Mouse (Mus musculus): ENCODE data around the gene Ankk1. TPM values are rescaled to one million over a fixed set of nuclear protein-coding genes. Genes with fewer than 3 reads are reported as not detected.

Ankk1 gene
- polyA plus RNA-seq, 1 experiment from 2014 or later = 0.11 TPM

- WGBS = 71% methylated on average over 3 of the region's 3 CpGs
- ATAC-seq = no peak
- TF ChIP-seq EP300 (IDR thresholded peaks at IDR 0.05) (no peak), CTCF (IDR thresholded peaks at IDR 0.05) (no peak)
These were observed 15.8 kb upstream of the Ankk1 start for GRCm38 (mm10) chr9:49442621-49443020.

GRCm38 (mm10) chr9:49427478-49427877, 657 bp upstream of the Ankk1 start:
- no peaks in the 10 kb centered on the region for H3K36me3 ChIP-seq (ENCODE audit: insufficient read depth, low read length)
- no peaks in the 10 kb centered on the region for H3K27me3 ChIP-seq (replicated peaks; ENCODE audit: insufficient read depth, low read length)
- H3K4me2 ChIP-seq (replicated peaks; ENCODE audit: low read depth, low read length) = no peak overlapping the region
- DNase-seq (ENCODE audit: low spot score) (no peak), ATAC-seq (no peak)
- H3K9ac ChIP-seq (replicated peaks; ENCODE audit: low read depth) = no peak overlapping the region
- TF ChIP-seq CTCF (IDR thresholded peaks at IDR 0.05) (no peak), EP300 (IDR thresholded peaks at IDR 0.05) (no peak)
- H3K4me3 ChIP-seq (ENCODE audit: low read depth, low read length) = no peak overlapping the region
- H3K27ac ChIP-seq (ENCODE audit: low read length) = no peak overlapping the region
- H3K9me3 ChIP-seq (ENCODE audit: low read length) = no peaks in the 10 kb centered on the region
- WGBS = 54% methylated on average over 5 of the region's 5 CpGs
- H3K4me1 ChIP-seq (ENCODE audit: insufficient read depth, low read depth, low read length) = no peaks in the 10 kb centered on the region

More at GRCm38 (mm10) chr9:49442621-49443020, 15.8 kb upstream of the Ankk1 start:
- no peak for DNase-seq (ENCODE audit: low spot score)
- H3K4me2 ChIP-seq (replicated peaks; ENCODE audit: low read depth, low read length) = no peak overlapping the region
- H3K27me3 ChIP-seq (replicated peaks; ENCODE audit: insufficient read depth, low read length) = no peaks in the 10 kb centered on the region
- H3K9ac ChIP-seq (replicated peaks; ENCODE audit: low read depth) = no peak overlapping the region
- no peak overlapping the region for H3K4me3 ChIP-seq (ENCODE audit: low read depth, low read length)
- H3K9me3 ChIP-seq (ENCODE audit: low read length) = no peaks in the 10 kb centered on the region
- no peaks in the 10 kb centered on the region for H3K4me1 ChIP-seq (ENCODE audit: insufficient read depth, low read depth, low read length)
- H3K36me3 ChIP-seq (ENCODE audit: insufficient read depth, low read length) = no peaks in the 10 kb centered on the region
- no peak overlapping the region for H3K27ac ChIP-seq (ENCODE audit: low read length)

GRCm38 (mm10) chr9:49425585-49425984, 1.2 kb downstream of the Ankk1 start:
- 33% methylated on average over 1 of the region's 1 CpGs for WGBS
- H3K27ac ChIP-seq (ENCODE audit: low read length) = no peak overlapping the region
- H3K27me3 ChIP-seq (replicated peaks; ENCODE audit: insufficient read depth, low read length) = no peaks in the 10 kb centered on the region
- no peaks in the 10 kb centered on the region for H3K36me3 ChIP-seq (ENCODE audit: insufficient read depth, low read length)
- ATAC-seq (no peak), DNase-seq (ENCODE audit: low spot score) (no peak)
- TF ChIP-seq EP300 (IDR thresholded peaks at IDR 0.05) = no peak
- TF ChIP-seq CTCF (IDR thresholded peaks at IDR 0.05) = no peak
- H3K9me3 ChIP-seq (ENCODE audit: low read length) = no peaks in the 10 kb centered on the region
- H3K4me3 ChIP-seq (ENCODE audit: low read depth, low read length) = no peak overlapping the region
- no peak overlapping the region for H3K9ac ChIP-seq (replicated peaks; ENCODE audit: low read depth)
- H3K4me1 ChIP-seq (ENCODE audit: insufficient read depth, low read depth, low read length) = no peaks in the 10 kb centered on the region
- H3K4me2 ChIP-seq (replicated peaks; ENCODE audit: low read depth, low read length) = no peak overlapping the region

GRCm38 (mm10) chr9:49423866-49424265, 3.0 kb downstream of the Ankk1 start:
- TF ChIP-seq CTCF (IDR thresholded peaks at IDR 0.05) (no peak), EP300 (IDR thresholded peaks at IDR 0.05) (no peak)
- WGBS = 91% methylated on average over 5 of the region's 5 CpGs
- Histone ChIP-seq H3K27me3 (replicated peaks; ENCODE audit: insufficient read depth, low read length) (no peaks in the 10 kb centered on the region), H3K27ac (ENCODE audit: low read length) (no peak overlapping the region), H3K36me3 (ENCODE audit: insufficient read depth, low read length) (no peaks in the 10 kb centered on the region), H3K4me2 (replicated peaks; ENCODE audit: low read depth, low read length) (no peak overlapping the region), H3K9ac (replicated peaks; ENCODE audit: low read depth) (no peak overlapping the region), H3K4me1 (ENCODE audit: insufficient read depth, low read depth, low read length) (no peaks in the 10 kb centered on the region), H3K9me3 (ENCODE audit: low read length) (no peaks in the 10 kb centered on the region), H3K4me3 (ENCODE audit: low read depth, low read length) (no peak overlapping the region)
- ATAC-seq (no peak), DNase-seq (ENCODE audit: low spot score) (no peak)

GRCm38 (mm10) chr9:49410621-49411020, 16.2 kb downstream of the Ankk1 start:
- TF ChIP-seq CTCF (IDR thresholded peaks at IDR 0.05) = no peak
- TF ChIP-seq EP300 (IDR thresholded peaks at IDR 0.05) = no peak
- 59% methylated on average over 5 of the region's 5 CpGs for WGBS
- H3K4me3 ChIP-seq (ENCODE audit: low read depth, low read length) = no peak overlapping the region
- H3K27ac ChIP-seq (ENCODE audit: low read length) = no peak overlapping the region
- no peak overlapping the region for H3K4me2 ChIP-seq (replicated peaks; ENCODE audit: low read depth, low read length)
- no peaks in the 10 kb centered on the region for H3K36me3 ChIP-seq (ENCODE audit: insufficient read depth, low read length)
- no peak for ATAC-seq
- H3K9ac ChIP-seq (replicated peaks; ENCODE audit: low read depth) = no peak overlapping the region
- no peaks in the 10 kb centered on the region for H3K27me3 ChIP-seq (replicated peaks; ENCODE audit: insufficient read depth, low read length)
- H3K9me3 ChIP-seq (ENCODE audit: low read length) = no peaks in the 10 kb centered on the region
- H3K4me1 ChIP-seq (ENCODE audit: insufficient read depth, low read depth, low read length) = no peaks in the 10 kb centered on the region
- no peak for DNase-seq (ENCODE audit: low spot score)

GRCm38 (mm10) chr9:49407028-49407427, 19.8 kb downstream of the Ankk1 start:
- no peak overlapping the region for H3K4me2 ChIP-seq (replicated peaks; ENCODE audit: low read depth, low read length)
- no peaks in the 10 kb centered on the region for H3K9me3 ChIP-seq (ENCODE audit: low read length)
- no peaks in the 10 kb centered on the region for H3K27me3 ChIP-seq (replicated peaks; ENCODE audit: insufficient read depth, low read length)
- WGBS = 83% methylated on average over 5 of the region's 5 CpGs
- TF ChIP-seq CTCF (IDR thresholded peaks at IDR 0.05) (no peak), EP300 (IDR thresholded peaks at IDR 0.05) (no peak)
- no peaks in the 10 kb centered on the region for H3K4me1 ChIP-seq (ENCODE audit: insufficient read depth, low read depth, low read length)
- no peak overlapping the region for H3K9ac ChIP-seq (replicated peaks; ENCODE audit: low read depth)
- no peaks in the 10 kb centered on the region for H3K36me3 ChIP-seq (ENCODE audit: insufficient read depth, low read length)
- no peak overlapping the region for H3K4me3 ChIP-seq (ENCODE audit: low read depth, low read length)
- H3K27ac ChIP-seq (ENCODE audit: low read length) = no peak overlapping the region
- DNase-seq (ENCODE audit: low spot score) (no peak), ATAC-seq (no peak)

- ATAC-seq (no peak), DNase-seq (ENCODE audit: low spot score) (no peak)
- no peaks in the 10 kb centered on the region for H3K27me3 ChIP-seq (replicated peaks; ENCODE audit: insufficient read depth, low read length)
- H3K9ac ChIP-seq (replicated peaks; ENCODE audit: low read depth) = no peak overlapping the region
- no peak overlapping the region for H3K4me2 ChIP-seq (replicated peaks; ENCODE audit: low read depth, low read length)
- no peaks in the 10 kb centered on the region for H3K4me1 ChIP-seq (ENCODE audit: insufficient read depth, low read depth, low read length)
- H3K36me3 ChIP-seq (ENCODE audit: insufficient read depth, low read length) = no peaks in the 10 kb centered on the region
- no peak for TF ChIP-seq CTCF (IDR thresholded peaks at IDR 0.05)
- no peak for TF ChIP-seq EP300 (IDR thresholded peaks at IDR 0.05)
- 60% methylated on average over 2 of the region's 2 CpGs for WGBS
- H3K9me3 ChIP-seq (ENCODE audit: low read length) = no peaks in the 10 kb centered on the region
- H3K27ac ChIP-seq (ENCODE audit: low read length) = no peak overlapping the region
- no peak overlapping the region for H3K4me3 ChIP-seq (ENCODE audit: low read depth, low read length)
These were observed 23.1 kb downstream of the Ankk1 start for GRCm38 (mm10) chr9:49403711-49404110.

Data from lung, postnatal 0 days (tissue).